Mouse (Mus musculus) E14TG2a.4 (cell line): ENCODE measurements around the gene Cggbp1.

Experiments
- CTCF ChIP-seq: conservative IDR thresholded peaks from 2 replicates; pipeline ENCODE4 v1.5.1; 2014; ENCODE audit warnings: low read length
- NANOG ChIP-seq: IDR thresholded peaks from 2 replicates; pipeline ENCODE4 v1.6.1; 2014; ENCODE audit warnings: borderline replicate concordance, low read length, mixed read lengths

DNA sequence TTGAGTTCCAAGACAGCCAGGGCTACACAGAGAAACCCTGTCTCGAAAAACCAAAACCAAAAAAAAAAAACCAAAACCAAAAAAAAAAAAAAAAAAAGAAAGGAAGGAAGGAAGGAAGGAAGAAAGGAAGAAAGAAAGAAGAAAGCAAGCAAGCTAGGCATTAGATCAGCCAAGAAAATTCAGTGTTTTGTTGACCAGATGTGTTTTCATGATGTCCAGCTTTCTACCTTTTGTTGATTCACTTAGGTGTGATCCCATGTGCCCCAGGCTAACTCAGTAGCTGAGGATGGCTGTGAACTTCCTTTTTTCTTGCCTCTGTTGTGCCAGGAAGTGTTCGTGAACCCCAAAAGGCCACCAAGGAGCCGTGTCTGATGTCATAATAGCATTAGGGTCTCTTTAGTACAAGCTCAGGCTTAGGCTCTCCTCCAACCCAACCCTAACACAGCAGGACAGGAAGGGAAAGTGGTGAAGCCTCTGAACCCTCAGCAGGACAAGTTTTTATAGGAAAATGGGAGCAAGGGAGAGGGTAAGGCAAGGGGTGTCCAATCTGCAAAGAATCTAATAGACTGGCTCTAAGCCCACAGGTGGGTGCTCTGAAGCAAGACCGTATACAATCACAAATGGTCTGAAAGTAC lies 25.0 kb downstream of the Cggbp1 start:
- TF ChIP-seq CTCF (no peak), NANOG (no peak)
